Mouse (Mus musculus): ENCODE measurements around the gene Pex11g. TPM values are rescaled to one million over a fixed set of nuclear protein-coding genes. Genes with fewer than 3 reads are reported as not detected.

The Pex11g gene
- total RNA-seq, 2 experiments from 2014 or later, result 2.3 to 2.6 TPM

DNA sequence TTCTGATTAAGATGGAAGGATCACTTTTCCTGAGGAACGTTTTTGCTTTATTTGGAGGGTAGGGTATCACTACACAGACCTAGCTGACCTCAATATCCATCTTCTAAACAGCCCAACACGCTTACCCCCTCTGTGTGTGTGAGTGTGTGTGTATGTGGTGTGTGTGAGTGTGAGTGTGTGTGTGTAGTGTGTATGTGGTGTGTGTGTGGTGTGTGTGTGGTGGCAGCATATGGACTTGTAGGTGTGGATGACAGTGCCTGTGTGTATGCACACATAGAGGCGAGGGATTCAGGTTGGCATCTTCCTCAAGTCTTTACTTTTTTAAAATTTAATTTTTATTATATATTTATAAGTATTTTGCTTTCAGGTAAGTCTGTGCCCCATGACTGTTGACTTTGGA, 31.1 kb upstream of the Pex11g start:
- no peak for TF ChIP-seq CTCF (IDR thresholded peaks at IDR 0.05)
- DNase-seq, result no peak
- no peak overlapping the region for H3K4me3 ChIP-seq
- intact Hi-C loops (cut with DNase I), result no loop called here
- H3K27ac ChIP-seq, result no peak overlapping the region

GRCm38 (mm10) chr8:3496428-3496748, 28.9 kb upstream of the Pex11g start:
- no peak for TF ChIP-seq CTCF (IDR thresholded peaks at IDR 0.05)
- DNase-seq, result no peak
- no peak overlapping the region for H3K27ac ChIP-seq
- intact Hi-C loops (cut with DNase I), result no loop called here
- no peak overlapping the region for H3K4me3 ChIP-seq

GRCm38 (mm10) chr8:3495578-3496427, 28.3 kb upstream of the Pex11g start:
- Histone ChIP-seq H3K27ac (no peak overlapping the region), H3K4me3 (no peak overlapping the region)
- no peak for DNase-seq
- intact Hi-C loops (cut with DNase I), result no loop called here
- no peak for TF ChIP-seq CTCF (IDR thresholded peaks at IDR 0.05)

GRCm38 (mm10) chr8:3493845-3494208, 26.3 kb upstream of the Pex11g start:
- peak overlapping the region; percentile 96 for H3K27ac ChIP-seq
- DNase-seq, result no peak
- intact Hi-C loops (cut with DNase I), result no loop called here
- no peak for TF ChIP-seq CTCF (IDR thresholded peaks at IDR 0.05)
- H3K4me3 ChIP-seq, result peak overlapping the region; percentile 99

DNA sequence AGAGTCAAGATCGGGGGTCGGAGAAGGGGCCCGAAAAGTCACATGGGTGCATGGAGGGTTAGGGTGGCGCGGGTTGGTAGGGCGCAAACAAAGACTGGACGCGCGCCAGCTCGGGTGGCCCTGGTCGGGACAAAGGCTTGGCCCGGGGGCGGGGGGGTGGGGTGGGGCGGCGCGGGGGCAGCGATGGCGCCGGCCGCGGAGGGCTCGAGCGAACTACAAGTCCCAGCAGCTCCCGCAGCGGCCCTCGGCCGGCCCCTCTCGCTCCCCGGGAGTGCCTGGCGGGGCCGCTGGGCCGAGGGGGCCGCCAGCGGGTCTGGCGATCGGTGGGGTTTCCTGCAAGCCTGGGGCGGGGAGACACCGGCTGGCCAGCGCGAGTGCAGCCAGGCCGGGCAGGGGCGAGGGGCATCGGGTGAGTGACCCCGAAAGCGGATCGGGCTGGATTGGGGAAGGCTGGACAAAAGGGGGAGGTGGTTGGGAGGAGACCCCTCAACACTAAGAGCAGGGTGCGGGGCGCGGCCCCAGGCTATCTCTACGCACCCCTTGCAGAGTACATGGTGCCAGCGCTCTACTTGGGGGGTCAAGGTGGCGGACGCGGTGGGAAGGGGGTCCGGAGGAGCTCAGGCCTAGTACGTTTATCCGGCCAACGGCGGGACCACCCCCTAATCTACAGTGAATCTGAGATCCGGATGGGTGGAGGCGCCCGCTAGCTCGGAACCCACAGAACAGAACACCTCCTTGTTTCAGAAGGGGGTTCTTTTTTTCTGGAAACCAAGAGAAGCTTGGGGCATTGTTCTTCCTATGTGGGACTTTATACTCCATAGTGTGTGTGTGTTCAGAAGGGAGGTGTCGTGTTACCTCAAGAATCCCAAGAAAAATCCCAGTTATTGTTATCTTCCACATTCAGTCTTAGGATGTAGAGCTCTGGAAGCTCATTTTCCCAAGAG, 25.7 kb upstream of the Pex11g start, which contains the start of gene Zfp358:
TSS of gene Zfp358 (plus strand) at position 238 of the 944 bp plus-strand sequence.
- intact Hi-C loops (cut with DNase I), result no loop called here
- Histone ChIP-seq H3K27ac (peak within 1 kb of the TSS; percentile 96), H3K4me3 (peak within 1 kb of the TSS; percentile 99)
- peak; percentile 90 for DNase-seq
- TF ChIP-seq CTCF (IDR thresholded peaks at IDR 0.05), result no peak

DNA sequence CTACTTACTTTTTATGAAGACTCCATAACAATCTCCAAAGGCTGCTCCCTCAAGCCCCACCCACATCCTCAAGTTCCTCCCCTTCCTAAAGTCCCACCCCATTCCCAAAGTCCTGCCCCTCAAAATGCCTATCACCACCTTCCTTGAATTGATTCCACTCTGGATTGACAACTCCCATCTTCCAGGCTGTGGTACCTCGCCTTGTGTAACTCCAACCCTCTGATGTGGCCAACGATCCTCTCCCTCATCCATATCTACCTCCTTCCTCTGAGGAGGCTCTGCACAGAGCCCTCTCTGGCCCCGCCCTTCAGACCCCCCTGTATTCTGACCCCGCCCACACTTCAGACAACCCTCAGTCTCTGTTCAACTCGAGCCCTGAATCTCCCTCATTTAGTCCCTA, 17.7 kb upstream of the Pex11g start:
- intact Hi-C loops (cut with DNase I), result no loop called here
- Histone ChIP-seq H3K27ac (no peak overlapping the region), H3K4me3 (no peak overlapping the region)
- no peak for TF ChIP-seq CTCF (IDR thresholded peaks at IDR 0.05)
- no peak for DNase-seq

GRCm38 (mm10) chr8:3483546-3483945, 16.1 kb upstream of the Pex11g start:
- Histone ChIP-seq H3K27ac (no peak overlapping the region), H3K4me3 (no peak overlapping the region)
- no peak for DNase-seq
- TF ChIP-seq CTCF (IDR thresholded peaks at IDR 0.05), result no peak
- intact Hi-C loops (cut with DNase I), result no loop called here

DNA sequence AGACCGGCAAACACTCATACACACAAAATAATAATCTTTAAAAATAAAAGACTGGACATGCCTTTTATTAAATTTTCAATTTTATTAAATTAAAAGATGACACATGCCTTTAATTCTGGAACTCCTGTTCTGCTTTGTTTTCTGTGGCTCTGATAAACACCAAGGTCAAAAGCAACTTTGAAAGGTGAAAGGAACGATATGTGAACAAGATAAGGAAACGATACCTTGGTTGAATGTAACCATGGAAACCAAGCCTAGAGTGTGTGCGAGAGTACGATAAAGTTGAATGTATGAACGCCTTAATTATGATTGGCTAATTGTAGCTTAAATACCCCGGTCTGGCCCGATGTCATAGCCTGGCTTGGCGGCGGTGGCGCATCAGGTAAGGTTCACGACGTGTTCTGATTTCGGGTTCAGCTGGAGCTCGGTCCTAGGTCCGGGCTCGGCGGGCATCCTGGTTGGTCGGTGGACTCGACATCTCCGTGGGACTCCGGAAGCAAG, 14.8 kb upstream of the Pex11g start:
- no peak for TF ChIP-seq CTCF (IDR thresholded peaks at IDR 0.05)

DNA sequence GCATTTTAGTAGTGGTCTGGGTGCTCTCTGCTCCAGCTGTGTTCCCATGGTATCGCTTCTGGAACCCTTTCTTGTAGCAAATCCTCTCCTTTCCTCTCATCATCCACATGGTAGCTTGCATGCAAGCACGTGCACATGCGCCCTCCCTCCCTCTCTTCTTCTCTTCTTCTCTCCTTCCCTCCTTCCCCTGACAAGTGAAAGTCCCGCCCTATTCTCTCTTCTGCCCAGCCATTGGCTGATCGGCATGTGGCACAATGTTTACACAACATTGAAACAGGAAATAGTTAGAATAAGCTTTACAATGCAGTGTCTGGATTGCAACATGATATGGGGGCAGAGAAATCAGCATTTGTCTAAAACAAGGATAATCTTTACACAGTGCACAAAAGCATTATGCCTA, 14.1 kb upstream of the Pex11g start:
- intact Hi-C loops (cut with DNase I), result no loop called here

More for the DNA sequence above, 14.8 kb upstream of the Pex11g start:
- intact Hi-C loops (cut with DNase I), result no loop called here
- DNase-seq, result no peak
- Histone ChIP-seq H3K4me3 (no peak overlapping the region), H3K27ac (no peak overlapping the region)

GRCm38 (mm10) chr8:3480221-3480785, 12.8 kb upstream of the Pex11g start:
- no peak for TF ChIP-seq CTCF (IDR thresholded peaks at IDR 0.05)
- DNase-seq, result no peak
- intact Hi-C loops (cut with DNase I), result no loop called here
- H3K4me3 ChIP-seq, result no peak overlapping the region
- no peak overlapping the region for H3K27ac ChIP-seq

More for the DNA sequence above, 14.1 kb upstream of the Pex11g start:
- no peak overlapping the region for H3K27ac ChIP-seq
- no peak for TF ChIP-seq CTCF (IDR thresholded peaks at IDR 0.05)
- no peak for DNase-seq
- H3K4me3 ChIP-seq, result no peak overlapping the region

DNA sequence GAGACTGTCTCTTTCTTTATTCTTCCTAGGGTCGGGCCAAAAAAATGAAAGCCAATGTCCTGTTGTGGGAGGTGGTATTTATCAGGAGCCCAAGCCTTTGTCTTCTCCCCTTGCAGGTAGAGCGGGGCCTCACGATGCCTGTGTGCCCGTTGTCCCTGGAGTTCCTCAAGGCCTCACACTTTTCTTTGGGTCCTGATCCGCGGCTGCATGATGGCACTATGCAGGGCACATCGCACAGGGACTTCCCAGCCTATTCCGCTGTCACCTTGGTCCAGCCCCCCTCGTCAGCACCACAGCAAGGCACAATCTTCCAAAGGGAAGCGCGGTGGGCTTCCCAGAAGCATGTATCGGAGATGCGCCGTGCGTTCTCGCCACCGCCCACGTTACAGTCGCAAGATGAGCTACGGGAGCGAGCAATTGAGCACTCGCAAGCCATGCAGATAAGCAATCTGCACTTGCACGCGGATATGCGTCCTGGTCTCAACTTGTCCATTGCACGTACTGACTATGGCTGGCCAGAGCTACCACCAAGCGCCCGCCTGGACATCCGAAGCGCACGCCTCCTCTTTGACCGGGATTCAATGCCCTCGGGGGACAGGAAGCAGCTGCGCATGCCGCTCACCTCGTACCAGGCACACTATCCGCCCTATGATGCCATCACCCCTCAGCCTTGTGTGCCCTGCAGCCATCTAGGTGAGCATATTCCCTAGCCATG, 8.4 kb upstream of the Pex11g start:
- Histone ChIP-seq H3K4me3 (peak overlapping the region; percentile 33), H3K27ac (no peak overlapping the region)
- intact Hi-C loops (cut with DNase I), result no loop called here
- TF ChIP-seq CTCF (IDR thresholded peaks at IDR 0.05), result no peak
- DNase-seq, result no peak

- H3K4me3 ChIP-seq, result no peak within 1 kb of the TSS
- H3K27ac ChIP-seq, result no peak within 1 kb of the TSS
- intact Hi-C loops (cut with DNase I), result no loop called here
- TF ChIP-seq CTCF (IDR thresholded peaks at IDR 0.05), result no peak
- no peak for DNase-seq
Observed at GRCm38 (mm10) chr8:3470562-3470961, 3.1 kb upstream of the Pex11g start, which contains the start of gene Tex45. Gene Tex45, plus strand, starts transcription at chr8:3470862.
